Mouse (Mus musculus): ENCODE measurements at regions not wholly inside any gene's neighbourhood (a gene's known extent, or its start where the extent isn't known, plus 50 kb on each side); places are given as distances from the start of the nearest gene placed in this dataset.

- no peak for DNase-seq (ENCODE audit: low spot score)
Measured at GRCm38 (mm10) chr2:174178801-174179200, 68.7 kb downstream of the Npepl1 start.

GRCm38 (mm10) chr2:174184797-174185196 lies 74.6 kb downstream of the Npepl1 start:
- no peak for DNase-seq (ENCODE audit: low spot score)

GRCm38 (mm10) chr2:174191071-174191470 lies 80.9 kb downstream of the Npepl1 start:
- no peak for DNase-seq (ENCODE audit: low spot score)

- no peak for DNase-seq (ENCODE audit: low spot score)
Measured at GRCm38 (mm10) chr2:174191516-174191915, 81.4 kb downstream of the Npepl1 start.

GRCm38 (mm10) chr2:174192026-174192425 lies 81.9 kb downstream of the Npepl1 start:
- DNase-seq (ENCODE audit: low spot score): no peak

GRCm38 (mm10) chr2:174193506-174193905 lies 83.4 kb downstream of the Npepl1 start:
- DNase-seq (ENCODE audit: low spot score): no peak

- DNase-seq (ENCODE audit: low spot score): no peak
Measured at GRCm38 (mm10) chr2:174195651-174196050, 85.5 kb downstream of the Npepl1 start.

- no peak for DNase-seq (ENCODE audit: low spot score)
Measured at GRCm38 (mm10) chr2:174196696-174197215, 86.6 kb downstream of the Npepl1 start.

- DNase-seq (ENCODE audit: low spot score): no peak
Measured at GRCm38 (mm10) chr2:174197306-174197945, 86.7 kb upstream of the Gnas start.

GRCm38 (mm10) chr2:174198406-174198971 lies 85.6 kb upstream of the Gnas start:
- DNase-seq (ENCODE audit: low spot score): no peak

- DNase-seq (ENCODE audit: low spot score): peak; percentile 41
Measured at GRCm38 (mm10) chr2:174199961-174200862, 83.9 kb upstream of the Gnas start.

- no peak for DNase-seq (ENCODE audit: low spot score)
Measured at GRCm38 (mm10) chr2:174203412-174203811, 80.7 kb upstream of the Gnas start.

- no peak for DNase-seq (ENCODE audit: low spot score)
Measured at GRCm38 (mm10) chr2:174211681-174212080, 72.4 kb upstream of the Gnas start.

GRCm38 (mm10) chr2:174226660-174227059 lies 57.5 kb upstream of the Gnas start:
- no peak for DNase-seq (ENCODE audit: low spot score)
